Mouse (Mus musculus): Measurements from ENCODE around the gene Tmem221. TPM values are rescaled to one million over a fixed set of nuclear protein-coding genes. Genes with fewer than 3 reads are reported as not detected.
A peak's percentile ranks its signal among the peaks of the same experiment; 100 is the strongest.

Gene Tmem221
- total and polyA plus RNA-seq, 3 experiments = not detected

DNA sequence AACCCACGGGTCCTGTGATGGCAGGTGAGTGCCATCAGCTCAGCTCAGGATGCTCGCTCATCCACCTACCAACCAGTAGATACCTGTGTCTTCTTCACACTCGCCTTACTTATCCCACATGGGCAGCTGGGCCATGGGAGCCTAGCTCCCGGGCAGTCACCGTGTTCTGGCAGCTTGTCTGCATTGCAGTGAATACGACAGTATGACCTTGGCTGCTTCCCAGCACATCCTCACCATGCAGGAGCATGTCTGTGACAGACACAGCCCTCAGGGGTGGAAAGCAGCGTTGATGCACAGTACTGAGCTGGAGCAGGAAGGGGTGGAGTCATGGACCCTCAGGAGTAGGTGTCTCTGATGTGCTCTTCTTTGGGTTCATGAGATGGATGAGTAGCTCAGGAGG, 15.8 kb upstream of the Tmem221 start:
- Histone ChIP-seq H3K27me3 (ENCODE audit: insufficient read depth, low read length) (peaks cover 57% of the 10 kb centered on the region), H3K9me3 (replicated peaks) (no peaks in the 10 kb centered on the region), H3K4me3 (ENCODE audit: low read depth, low read length) (peak overlapping the region; percentile 4; the same call in 1 of the 2 replicates), H3K4me1 (ENCODE audit: insufficient read depth, low read depth, low read length) (peaks cover 12% of the 10 kb centered on the region; the same call in 1 of the 2 replicates), H3K36me3 (replicated peaks) (no peaks in the 10 kb centered on the region)
- ATAC-seq (ENCODE audit: extremely low read depth, insufficient number of reproducible peaks, low FRiP score, poor library complexity, severe bottlenecking) = no peak
- DNase-seq (ENCODE audit: low spot score) = no peak
- TF ChIP-seq GATA1 (IDR thresholded peaks at IDR 0.05; ENCODE audit: borderline replicate concordance, low read length) (no peak), TAL1 (conservative IDR thresholded peaks at IDR 0.05; ENCODE audit: low read depth, low read length) (no peak), GATA2 (IDR thresholded peaks at IDR 0.05; ENCODE audit: borderline replicate concordance, low read depth, low read length) (no peak), POLR2AphosphoS5 (IDR thresholded peaks at IDR 0.05; ENCODE audit: insufficient replicate concordance, low read depth, low read length) (no peak), CTCF (IDR thresholded peaks at IDR 0.05; ENCODE audit: low read depth, low read length) (no peak)

DNA sequence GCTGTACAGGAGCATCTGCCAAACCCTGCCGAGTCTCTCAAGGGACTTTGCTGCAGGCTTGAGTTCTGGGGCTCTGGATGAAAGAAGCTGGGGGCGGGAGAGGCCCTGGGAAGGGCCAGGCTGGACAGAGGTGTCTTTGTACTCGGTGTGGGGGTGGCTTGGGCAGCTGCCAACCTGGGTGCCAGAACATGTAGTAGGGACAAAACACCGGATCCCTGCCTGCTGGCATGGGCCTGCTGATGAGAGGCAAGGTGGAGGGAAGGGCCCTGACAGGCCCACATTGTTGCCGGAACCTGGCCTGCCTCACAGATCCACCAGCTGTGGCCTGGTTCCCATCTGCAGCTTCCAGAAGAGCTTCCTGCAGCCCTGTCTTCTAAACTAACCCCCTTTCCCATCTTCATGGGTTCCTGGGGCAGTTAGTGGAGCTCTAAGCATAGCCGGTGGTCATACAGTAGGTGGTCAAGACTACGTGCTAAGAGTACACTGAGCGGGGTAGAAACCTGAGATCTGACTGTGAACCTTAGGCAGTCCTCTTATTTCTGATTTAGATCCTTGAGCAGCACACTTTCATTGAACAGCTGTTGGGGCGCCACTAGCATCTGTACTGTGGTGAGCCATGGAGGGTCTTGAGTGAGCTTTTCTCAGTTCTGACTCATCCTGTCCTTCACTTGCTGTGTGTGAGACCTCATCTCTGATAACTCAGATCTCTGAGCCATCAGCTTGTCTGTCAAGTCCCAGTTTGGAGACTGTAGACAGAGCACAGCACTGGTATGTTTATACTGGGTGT, 14.4 kb upstream of the Tmem221 start:
- ATAC-seq (ENCODE audit: extremely low read depth, insufficient number of reproducible peaks, low FRiP score, poor library complexity, severe bottlenecking) = no peak
- no peak for DNase-seq (ENCODE audit: low spot score)

DNA sequence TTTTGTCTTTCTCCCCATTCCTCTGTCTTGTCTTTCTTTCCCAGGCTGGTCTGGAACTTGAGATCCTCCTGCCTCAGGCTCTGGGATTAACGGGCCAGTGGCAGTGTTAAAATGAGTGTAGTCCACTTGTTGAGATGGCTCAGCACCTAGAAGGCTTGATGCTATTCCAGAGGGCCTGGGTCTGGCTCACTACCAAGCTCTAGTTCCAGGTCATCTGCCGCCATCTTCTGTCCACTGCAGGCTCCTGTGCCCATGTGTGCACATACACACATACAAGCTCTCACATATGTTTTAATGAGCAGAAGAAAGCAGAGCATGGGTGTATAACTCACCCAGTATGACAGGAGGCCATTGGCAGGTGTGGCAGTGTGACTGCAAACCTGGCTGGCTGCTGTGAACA, 13.4 kb upstream of the Tmem221 start:
- H3K27me3 ChIP-seq (ENCODE audit: insufficient read depth, low read length) = peaks cover 63% of the 10 kb centered on the region
- TF ChIP-seq GATA1 (IDR thresholded peaks at IDR 0.05; ENCODE audit: borderline replicate concordance, low read length) (no peak), CTCF (IDR thresholded peaks at IDR 0.05; ENCODE audit: low read depth, low read length) (no peak), GATA2 (IDR thresholded peaks at IDR 0.05; ENCODE audit: borderline replicate concordance, low read depth, low read length) (no peak), TAL1 (conservative IDR thresholded peaks at IDR 0.05; ENCODE audit: low read depth, low read length) (no peak), POLR2AphosphoS5 (IDR thresholded peaks at IDR 0.05; ENCODE audit: insufficient replicate concordance, low read depth, low read length) (no peak)
- ATAC-seq (ENCODE audit: extremely low read depth, insufficient number of reproducible peaks, low FRiP score, poor library complexity, severe bottlenecking) (no peak), DNase-seq (ENCODE audit: low spot score) (no peak)
- peaks cover 14% of the 10 kb centered on the region; the same call in 1 of the 2 replicates for H3K4me1 ChIP-seq (ENCODE audit: insufficient read depth, low read depth, low read length)
- no peaks in the 10 kb centered on the region for H3K9me3 ChIP-seq (replicated peaks)
- no peak overlapping the region for H3K4me3 ChIP-seq (ENCODE audit: low read depth, low read length)
- no peaks in the 10 kb centered on the region for H3K36me3 ChIP-seq (replicated peaks)

More for the DNA sequence above, 14.4 kb upstream of the Tmem221 start:
- TF ChIP-seq CTCF (IDR thresholded peaks at IDR 0.05; ENCODE audit: low read depth, low read length) = no peak
- TF ChIP-seq POLR2AphosphoS5 (IDR thresholded peaks at IDR 0.05; ENCODE audit: insufficient replicate concordance, low read depth, low read length) = no peak
- TF ChIP-seq GATA2 (IDR thresholded peaks at IDR 0.05; ENCODE audit: borderline replicate concordance, low read depth, low read length) = no peak
- no peak for TF ChIP-seq TAL1 (conservative IDR thresholded peaks at IDR 0.05; ENCODE audit: low read depth, low read length)
- no peak for TF ChIP-seq GATA1 (IDR thresholded peaks at IDR 0.05; ENCODE audit: borderline replicate concordance, low read length)
- H3K27me3 ChIP-seq (ENCODE audit: insufficient read depth, low read length) = peaks cover 58% of the 10 kb centered on the region
- H3K4me1 ChIP-seq (ENCODE audit: insufficient read depth, low read depth, low read length) = peaks cover 14% of the 10 kb centered on the region; the same call in 1 of the 2 replicates
- no peaks in the 10 kb centered on the region for H3K36me3 ChIP-seq (replicated peaks)
- no peaks in the 10 kb centered on the region for H3K9me3 ChIP-seq (replicated peaks)
- H3K4me3 ChIP-seq (ENCODE audit: low read depth, low read length) = no peak overlapping the region

DNA sequence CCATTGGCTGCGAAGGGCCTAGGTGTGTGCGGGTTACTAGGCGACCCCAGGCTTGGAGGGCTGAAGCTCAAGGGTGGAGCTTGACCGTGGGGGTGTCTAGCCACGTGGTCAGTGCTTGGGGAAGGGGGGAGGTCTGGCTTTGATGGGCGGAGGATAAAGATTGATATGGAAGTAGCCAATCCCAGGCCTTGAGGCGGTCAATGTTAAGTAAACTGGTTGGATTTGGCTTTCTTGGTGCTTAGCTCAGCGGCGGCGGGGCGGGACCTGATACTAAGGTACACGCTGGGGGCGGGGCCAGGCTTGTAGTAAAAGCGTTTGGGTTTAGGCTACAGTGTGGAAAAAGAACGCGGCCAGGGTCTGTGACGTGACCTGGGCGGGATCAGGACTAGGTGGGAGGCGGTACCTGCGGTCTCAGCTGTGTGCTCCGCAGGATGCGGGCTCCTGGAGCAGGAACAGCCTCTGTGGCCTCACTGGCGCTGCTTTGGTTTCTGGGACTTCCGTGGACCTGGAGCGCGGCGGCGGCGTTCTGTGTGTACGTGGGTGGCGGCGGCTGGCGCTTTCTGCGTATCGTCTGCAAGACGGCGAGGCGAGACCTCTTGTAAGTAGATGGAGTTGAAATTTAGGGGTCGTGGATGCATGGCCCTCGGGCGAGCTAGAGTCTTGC, 11.8 kb upstream of the Tmem221 start:
- no peak for DNase-seq (ENCODE audit: low spot score)
- no peak for ATAC-seq (ENCODE audit: extremely low read depth, insufficient number of reproducible peaks, low FRiP score, poor library complexity, severe bottlenecking)
- Histone ChIP-seq H3K9me3 (replicated peaks) (no peaks in the 10 kb centered on the region), H3K4me1 (ENCODE audit: insufficient read depth, low read depth, low read length) (peaks cover 14% of the 10 kb centered on the region; the same call in 1 of the 2 replicates), H3K27me3 (ENCODE audit: insufficient read depth, low read length) (peaks cover 70% of the 10 kb centered on the region), H3K36me3 (replicated peaks) (no peaks in the 10 kb centered on the region), H3K4me3 (ENCODE audit: low read depth, low read length) (peak overlapping the region; percentile 51; the same call in 1 of the 2 replicates)
- TF ChIP-seq GATA2 (IDR thresholded peaks at IDR 0.05; ENCODE audit: borderline replicate concordance, low read depth, low read length) (no peak), CTCF (IDR thresholded peaks at IDR 0.05; ENCODE audit: low read depth, low read length) (no peak), POLR2AphosphoS5 (IDR thresholded peaks at IDR 0.05; ENCODE audit: insufficient replicate concordance, low read depth, low read length) (no peak), GATA1 (IDR thresholded peaks at IDR 0.05; ENCODE audit: borderline replicate concordance, low read length) (no peak), TAL1 (conservative IDR thresholded peaks at IDR 0.05; ENCODE audit: low read depth, low read length) (no peak)

- H3K27me3 ChIP-seq (ENCODE audit: insufficient read depth, low read length) = peaks cover 72% of the 10 kb centered on the region
- no peaks in the 10 kb centered on the region for H3K36me3 ChIP-seq (replicated peaks)
- peak overlapping the region; percentile 47; the same call in 1 of the 2 replicates for H3K4me3 ChIP-seq (ENCODE audit: low read depth, low read length)
- TF ChIP-seq TAL1 (conservative IDR thresholded peaks at IDR 0.05; ENCODE audit: low read depth, low read length) (no peak), POLR2AphosphoS5 (IDR thresholded peaks at IDR 0.05; ENCODE audit: insufficient replicate concordance, low read depth, low read length) (no peak), CTCF (IDR thresholded peaks at IDR 0.05; ENCODE audit: low read depth, low read length) (no peak)
- no peaks in the 10 kb centered on the region for H3K9me3 ChIP-seq (replicated peaks)
- no peak for DNase-seq (ENCODE audit: low spot score)
- ATAC-seq (ENCODE audit: extremely low read depth, insufficient number of reproducible peaks, low FRiP score, poor library complexity, severe bottlenecking) = no peak
- H3K4me1 ChIP-seq (ENCODE audit: insufficient read depth, low read depth, low read length) = peaks cover 14% of the 10 kb centered on the region; the same call in 1 of the 2 replicates
Measured at GRCm38 (mm10) chr8:71569366-71570290, 11.0 kb upstream of the Tmem221 start.

Measured in G1E (cell line).